Comparison of ENCODE assay signal across 8 mouse cellular contexts in genomic region chr6:112091125-112091763, GRCm38 (mm10).
DNase-seq lines count a peak whose midpoint lies in the region; TF ChIP-seq lines count a peak whose summit lies in the region.

No protein-coding gene starts in this region.

- H3K36me3 ChIP-seq in thymus, adult 2 months (ENCODE audit: control insufficient read depth, insufficient read depth, low read length), result no peaks in the 10 kb centered on the region

- no peak for TF ChIP-seq POLR2A in thymus, adult 2 months (IDR thresholded peaks at IDR 0.05; ENCODE audit: control insufficient read depth, extremely low read depth, insufficient read depth, low read length, poor library complexity)

- TF ChIP-seq CTCF in thymus, adult 2 months (IDR thresholded peaks at IDR 0.05; ENCODE audit: borderline replicate concordance, control insufficient read depth, extremely low read depth, insufficient read depth, low read length, poor library complexity), result no peak

- DNase-seq in thymus, postnatal 4 days, result peak; percentile 9
- no peak for DNase-seq in thymus, adult 2 months
- DNase-seq in cerebellum, postnatal 4 days (ENCODE audit: low spot score in 2 of 2), result peak; percentile 42 to 68
- peak; percentile 46 to 59 for DNase-seq in heart, postnatal 10 days
- peak; percentile 24 to 88 for DNase-seq in layer of hippocampus, adult 18-20 months (ENCODE audit: low spot score in 2 of 2)
- peak; percentile 33 for DNase-seq in lung, postnatal 10 days
- DNase-seq in right cerebral cortex, postnatal 4 days, result peak; percentile 60
- no peak for DNase-seq in c-Kit-positive CD71-positive TER-119-positive erythroid progenitor cells, embryonic 14.5 days (ENCODE audit: low spot score)

- intact Hi-C loops in heart, postnatal 10 days (cut with DNase I), result no loop called here

- H3K27me3 ChIP-seq in thymus, adult 2 months (ENCODE audit: control insufficient read depth, insufficient read depth, low read length), result no peaks in the 10 kb centered on the region

- H3K27ac ChIP-seq in thymus, adult 2 months (ENCODE audit: control insufficient read depth, insufficient read depth, low read length), result no peak overlapping the region

- H3K4me3 ChIP-seq in thymus, adult 2 months (ENCODE audit: control insufficient read depth, insufficient read depth, low read length), result no peak overlapping the region

- H3K4me1 ChIP-seq in thymus, adult 2 months (replicated peaks; ENCODE audit: control insufficient read depth, insufficient read depth, low read length), result no peaks in the 10 kb centered on the region

- WGBS in thymus, adult 2 months, result 72% methylated on average over 3 of the region's 3 CpGs

Comparison
In these comparisons a context has a peak if more than half of its experiments do, and no peak if none do; other contexts are left out.
1. DNase-seq: peak in thymus, postnatal 4 days (single experiment), cerebellum, postnatal 4 days (2 of 2), heart, postnatal 10 days (2 of 2), layer of hippocampus, adult 18-20 months (2 of 2), lung, postnatal 10 days (single experiment) and right cerebral cortex, postnatal 4 days (single experiment); none in thymus, adult 2 months (single experiment) and c-Kit-positive CD71-positive TER-119-positive erythroid progenitor cells, embryonic 14.5 days (single experiment).